Mouse (Mus musculus) MEL (cell line): Measurements from ENCODE around the gene Ern1. TPM values are rescaled to one million over a fixed set of nuclear protein-coding genes. Genes with fewer than 3 reads are reported as not detected.

Experiments used
- DNase-seq: peaks from one replicate; pipeline ENCODE4 v3.0.0; 2011; ENCODE audit warnings: low read depth, low spot score
- H3K27ac ChIP-seq: 2 replicates; pipeline ENCODE4 v1.5.1; 2012; ENCODE audit warnings: low read depth, mild to moderate bottlenecking, control low read depth, low read length, moderate library complexity; ENCODE audit not compliant: control insufficient read depth
- H3K27me3 ChIP-seq, 2 experiments: fragments of 150-350 bp in 1 of 2; sonication (generic) in 1 of 2; 2 replicates each; pipeline ENCODE4 v1.6.1; 2012; ENCODE audit warnings: low read length in 2 of 2, mild to moderate bottlenecking in 2 of 2, improper control_type of control experiment in 1 of 2, moderate library complexity in 1 of 2; ENCODE audit not compliant: insufficient read depth in 2 of 2, control insufficient read depth in 1 of 2
- H3K36me3 ChIP-seq, 2 experiments: 2 replicates each; pipeline ENCODE4 v1.6.1; 2012 to 2014; ENCODE audit warnings: low read length in 2 of 2, improper control_type of control experiment in 1 of 2, inconsistent platforms in 1 of 2, mild to moderate bottlenecking in 1 of 2; ENCODE audit not compliant: insufficient read depth in 2 of 2, control insufficient read depth in 1 of 2
- H3K4me1 ChIP-seq, 2 experiments: fragments of 150-350 bp in 1 of 2; sonication (generic) in 1 of 2; 2 replicates each; pipeline ENCODE4 v1.6.1; 2012; ENCODE audit warnings: low read length in 2 of 2, improper control_type of control experiment in 1 of 2, mild to moderate bottlenecking in 1 of 2; ENCODE audit not compliant: insufficient read depth in 2 of 2, control insufficient read depth in 1 of 2
- H3K4me3 ChIP-seq, 2 experiments: fragments of 150-350 bp in 1 of 2; sonication (generic) in 1 of 2; 2 replicates each; pipeline ENCODE4 v1.5.1; 2012; ENCODE audit warnings: low read depth in 2 of 2, low read length in 2 of 2, mild to moderate bottlenecking in 2 of 2, moderate library complexity in 2 of 2, control low read depth in 1 of 2, improper control_type of control experiment in 1 of 2; ENCODE audit not compliant: control insufficient read depth in 1 of 2, insufficient read depth in 1 of 2
- H3K79me2 ChIP-seq: 2 replicates; pipeline ENCODE4 v1.6.1; 2012; ENCODE audit warnings: mild to moderate bottlenecking, low read length, moderate library complexity; ENCODE audit not compliant: control insufficient read depth, poor library complexity, insufficient read depth
- H3K9ac ChIP-seq: 2 replicates; pipeline ENCODE4 v1.6.1; 2012; ENCODE audit warnings: low read depth, mild to moderate bottlenecking, control low read depth, low read length, moderate library complexity; ENCODE audit not compliant: control insufficient read depth, poor library complexity, severe bottlenecking
- H3K9me3 ChIP-seq: fragments of 150-350 bp; sonication (generic); replicated peaks from 2 replicates; pipeline ENCODE4 v1.6.1; 2012; ENCODE audit warnings: mild to moderate bottlenecking, low read length, improper control_type of control experiment, moderate library complexity; ENCODE audit not compliant: insufficient read depth
- BHLHE40 ChIP-seq: IDR thresholded peaks from 2 replicates; pipeline ENCODE4 v1.6.1; 2012; ENCODE audit warnings: low read depth, mild to moderate bottlenecking, inconsistent platforms, low read length, improper control_type of control experiment, borderline replicate concordance
- CHD1 ChIP-seq: IDR thresholded peaks from 2 replicates; pipeline ENCODE4 v1.6.1; 2012; ENCODE audit warnings: low read depth, mild to moderate bottlenecking, inconsistent platforms, low read length, improper control_type of control experiment
- E2F4 ChIP-seq: IDR thresholded peaks from 2 replicates; pipeline ENCODE4 v1.6.1; 2011; ENCODE audit warnings: low read depth, low read length, improper control_type of control experiment, borderline replicate concordance
- ELF1 ChIP-seq: IDR thresholded peaks from 2 replicates; pipeline ENCODE4 v1.6.1; 2014; ENCODE audit warnings: low read depth, mild to moderate bottlenecking, inconsistent platforms, low read length, improper control_type of control experiment, moderate library complexity
- EP300 ChIP-seq, 2 experiments: IDR thresholded peaks; 2 replicates each; pipeline ENCODE4 v1.6.1; 2011; ENCODE audit warnings: improper control_type of control experiment in 2 of 2, low read length in 2 of 2, low read depth in 1 of 2, mild to moderate bottlenecking in 1 of 2
- ETS1 ChIP-seq: IDR thresholded peaks from 2 replicates; pipeline ENCODE4 v1.6.1; 2012; ENCODE audit warnings: low read depth, mild to moderate bottlenecking, inconsistent platforms, low read length, improper control_type of control experiment, moderate library complexity
- GABPA ChIP-seq: IDR thresholded peaks from 2 replicates; pipeline ENCODE4 v1.6.1; 2012; ENCODE audit warnings: low read depth, mild to moderate bottlenecking, inconsistent platforms, low read length, improper control_type of control experiment, moderate library complexity
- GATA1 ChIP-seq: IDR thresholded peaks from 2 replicates; pipeline ENCODE4 v1.6.1; 2011; ENCODE audit warnings: low read depth, low read length, improper control_type of control experiment
- MAX ChIP-seq: IDR thresholded peaks from 2 replicates; pipeline ENCODE4 v1.6.1; 2011; ENCODE audit warnings: low read length, improper control_type of control experiment
- MAZ ChIP-seq: IDR thresholded peaks from 2 replicates; pipeline ENCODE4 v1.6.1; 2012; ENCODE audit warnings: low read depth, mild to moderate bottlenecking, inconsistent platforms, low read length, improper control_type of control experiment
- MEF2A ChIP-seq: IDR thresholded peaks from 2 replicates; pipeline ENCODE4 v1.6.1; 2014; ENCODE audit warnings: low read depth, mild to moderate bottlenecking, inconsistent platforms, low read length, improper control_type of control experiment; ENCODE audit not compliant: poor library complexity, insufficient replicate concordance, severe bottlenecking; ENCODE audit errors: extremely low read depth
- MXI1 ChIP-seq: IDR thresholded peaks from 2 replicates; pipeline ENCODE4 v1.6.1; 2011; ENCODE audit warnings: mild to moderate bottlenecking, low read depth, low read length, improper control_type of control experiment
- MYB ChIP-seq: IDR thresholded peaks from 2 replicates; pipeline ENCODE4 v1.6.1; 2011; ENCODE audit warnings: mild to moderate bottlenecking, low read depth, low read length, improper control_type of control experiment
- MYC ChIP-seq: IDR thresholded peaks from 2 replicates; pipeline ENCODE4 v1.6.1; 2011; ENCODE audit warnings: low read depth, mild to moderate bottlenecking, low read length, improper control_type of control experiment, moderate library complexity
- NRF1 ChIP-seq: IDR thresholded peaks from 2 replicates; pipeline ENCODE4 v1.6.1; 2014; ENCODE audit warnings: low read depth, mild to moderate bottlenecking, inconsistent platforms, low read length, improper control_type of control experiment, moderate library complexity; ENCODE audit not compliant: poor library complexity, insufficient read depth, severe bottlenecking
- POLR2A ChIP-seq, 2 experiments: IDR thresholded peaks; 2 replicates each; pipeline ENCODE4 v1.6.1; 2011 to 2012; ENCODE audit warnings: low read length in 2 of 2, mild to moderate bottlenecking in 2 of 2, control low read depth in 1 of 2, improper control_type of control experiment in 1 of 2, low read depth in 1 of 2, moderate library complexity in 1 of 2; ENCODE audit not compliant: control insufficient read depth in 1 of 2, insufficient read depth in 1 of 2, poor library complexity in 1 of 2
- POLR2AphosphoS2 ChIP-seq: IDR thresholded peaks from 2 replicates; pipeline ENCODE4 v1.6.1; 2011; ENCODE audit warnings: low read length, improper control_type of control experiment
- POLR2AphosphoS5 ChIP-seq: IDR thresholded peaks from 2 replicates; pipeline ENCODE4 v1.6.1; 2012; ENCODE audit warnings: low read depth, borderline replicate concordance, mild to moderate bottlenecking, inconsistent platforms, low read length, moderate library complexity, mixed read lengths
- RAD21 ChIP-seq: IDR thresholded peaks from 2 replicates; pipeline ENCODE4 v1.6.1; 2011; ENCODE audit warnings: mild to moderate bottlenecking, low read depth, low read length, improper control_type of control experiment
- RCOR1 ChIP-seq: IDR thresholded peaks from 2 replicates; pipeline ENCODE4 v1.6.1; 2012; ENCODE audit warnings: low read depth, mild to moderate bottlenecking, inconsistent platforms, low read length, improper control_type of control experiment
- SIN3A ChIP-seq: IDR thresholded peaks from 2 replicates; pipeline ENCODE4 v1.6.1; 2012; ENCODE audit warnings: low read length, improper control_type of control experiment, inconsistent platforms
- SMC3 ChIP-seq: IDR thresholded peaks from 2 replicates; pipeline ENCODE4 v1.6.1; 2011; ENCODE audit warnings: low read depth, low read length, improper control_type of control experiment
- TCF12 ChIP-seq: IDR thresholded peaks from 2 replicates; pipeline ENCODE4 v1.6.1; 2014; ENCODE audit warnings: low read depth, mild to moderate bottlenecking, inconsistent platforms, low read length, improper control_type of control experiment, moderate library complexity
- UBTF ChIP-seq: IDR thresholded peaks from 2 replicates; pipeline ENCODE4 v1.6.1; 2012; ENCODE audit warnings: low read depth, mild to moderate bottlenecking, inconsistent platforms, low read length, improper control_type of control experiment, moderate library complexity, borderline replicate concordance; ENCODE audit not compliant: insufficient read depth
- USF1 ChIP-seq: IDR thresholded peaks from 2 replicates; pipeline ENCODE4 v1.6.1; 2014; ENCODE audit warnings: low read depth, mild to moderate bottlenecking, inconsistent platforms, low read length, improper control_type of control experiment, moderate library complexity
- USF2 ChIP-seq, 2 experiments: IDR thresholded peaks; 2 replicates each; pipeline ENCODE4 v1.6.1; 2011 to 2012; ENCODE audit warnings: improper control_type of control experiment in 2 of 2, low read length in 2 of 2, borderline replicate concordance in 1 of 2, inconsistent platforms in 1 of 2, low read depth in 1 of 2, mild to moderate bottlenecking in 1 of 2; ENCODE audit not compliant: insufficient read depth in 1 of 2
- ZKSCAN1 ChIP-seq: IDR thresholded peaks from 2 replicates; pipeline ENCODE4 v1.6.1; 2012; ENCODE audit warnings: low read depth, mild to moderate bottlenecking, inconsistent platforms, low read length, improper control_type of control experiment, moderate library complexity
- polyA plus RNA-seq, 2 experiments: library from polyadenylated mRNA; stranded (reverse) in 1 of 2; unstranded in 1 of 2; fragments of >175 nt in 1 of 2; fragments of >200 nt in 1 of 2; gene quantifications; 2 replicates each; pipeline versions ENCODE4 v1.2.1 to v1.2.4; 2012; ENCODE audit warnings: low replicate concordance in 2 of 2, low read depth in 1 of 2; ENCODE audit not compliant: insufficient read length in 2 of 2, insufficient read depth in 1 of 2, missing spikeins in 1 of 2
- total RNA-seq: library from RNA; depleted of rRNA; stranded (reverse); fragments of 300-350 nt; gene quantifications from 2 replicates; pipeline ENCODE4 v1.2.3, GENCODE M21; 2012

Gene Ern1
- total and polyA plus RNA-seq, 3 experiments = 4.3 to 5.7 TPM; not detected in 1

DNA sequence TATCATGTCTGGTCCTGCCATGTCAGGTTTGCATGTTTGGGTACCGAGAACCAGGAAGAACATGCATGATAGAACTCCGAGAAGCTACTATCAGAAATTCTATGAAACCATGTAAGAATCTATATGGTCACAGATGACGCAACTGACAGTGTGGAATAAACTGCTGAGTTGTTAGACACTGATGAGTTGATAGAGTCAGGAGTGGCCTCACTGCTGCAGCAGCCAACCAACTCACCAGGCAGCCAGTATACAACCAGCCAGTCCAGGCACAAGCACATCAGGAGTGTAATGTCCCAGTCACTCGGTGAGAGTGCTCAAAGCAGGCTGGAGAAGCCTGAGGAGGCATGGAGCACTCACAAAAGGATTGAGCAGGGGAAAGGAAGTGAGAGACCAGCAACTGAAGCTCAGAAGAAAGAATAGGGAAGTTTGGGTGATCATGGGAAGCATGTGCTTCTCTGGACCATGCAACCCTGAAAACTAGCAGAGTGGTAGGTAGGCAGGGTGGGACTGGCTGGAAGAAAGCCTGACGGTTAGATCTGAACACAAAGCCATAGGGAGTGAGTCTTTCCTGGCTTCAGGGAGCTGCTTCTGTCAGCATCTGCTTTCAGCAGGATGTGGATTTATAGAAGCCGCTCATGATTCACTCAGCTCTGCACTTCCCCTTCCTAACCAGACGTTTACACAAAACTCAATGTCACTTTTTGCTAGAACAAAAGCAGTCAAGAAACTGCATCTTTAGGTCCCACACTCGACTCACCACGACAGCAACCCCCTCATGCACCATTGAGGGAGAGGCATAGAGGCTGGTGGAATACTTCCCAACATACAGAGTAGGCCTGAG is 68.2 kb downstream of the Ern1 start:
- TF ChIP-seq ETS1 (peak; percentile 76), SIN3A (peak; percentile 76), RCOR1 (no peak), MYC (peak; percentile 96), EP300 (IDR thresholded peaks at IDR 0.05; ENCODE audit: low read depth in 1 of 2, low read length in 2 of 2) (peak; percentile 30 to 48; a peak in 3 of 4 replicates), GABPA (no peak), POLR2A (IDR thresholded peaks at IDR 0.05; ENCODE audit: control insufficient read depth in 1 of 2, insufficient read depth in 1 of 2, low read depth in 1 of 2, low read length in 2 of 2, poor library complexity in 1 of 2) (peak; percentile 24 to 53; a peak in 1 of 4 replicates), GATA1 (0 out of 2 replicates have a peak, but pooled peaks have one; percentile 12), MAZ (no peak), MXI1 (peak; percentile 80), ELF1 (peak; percentile 31; the same call in 1 of the 2 replicates), MAX (peak; percentile 90), UBTF (no peak)
- H3K9me3 ChIP-seq = no peaks in the 10 kb centered on the region
- H3K9ac ChIP-seq = peak overlapping the region; percentile 36
- H3K27me3 ChIP-seq = no peaks in the 10 kb centered on the region
- DNase-seq = peak; percentile 79
- peaks cover 0 to 19% of the 10 kb centered on the region in 2 experiments; a peak in 2 of 4 replicates for H3K36me3 ChIP-seq
- peak overlapping the region; percentile 84 for H3K27ac ChIP-seq
- H3K4me3 ChIP-seq = no peak overlapping the region
- H3K4me1 ChIP-seq = peaks cover 11 to 17% of the 10 kb centered on the region in 2 experiments
- H3K79me2 ChIP-seq = no peaks in the 10 kb centered on the region

DNA sequence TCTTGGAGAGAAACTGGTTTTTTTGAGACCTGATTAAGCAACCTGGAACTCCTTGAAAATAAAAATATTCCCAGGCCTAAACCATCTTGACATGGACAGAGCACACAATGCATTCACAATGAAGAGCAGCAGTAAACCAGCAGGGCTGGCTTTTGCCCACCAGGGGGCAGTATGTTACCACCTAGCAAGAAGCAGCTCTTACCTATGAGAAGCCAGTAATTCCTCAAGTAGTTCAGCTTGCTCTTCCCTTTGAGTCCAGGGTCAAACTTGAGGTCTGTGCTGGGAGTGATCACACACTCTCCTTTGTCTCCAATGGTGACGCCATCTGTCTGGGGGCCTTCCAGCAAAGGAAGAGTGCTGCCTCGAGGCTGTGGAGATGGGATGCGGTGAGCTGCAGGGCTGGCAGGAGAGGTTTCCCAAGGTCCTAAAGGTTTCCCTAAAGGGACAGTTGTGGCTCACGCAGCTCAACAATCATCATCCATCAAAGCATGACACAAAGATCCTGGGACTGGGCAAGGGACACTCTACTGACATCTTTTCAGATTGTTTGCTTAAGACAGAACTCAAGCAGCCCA is 68.9 kb downstream of the Ern1 start:
- Histone ChIP-seq H3K36me3 (peaks cover 0 to 19% of the 10 kb centered on the region in 2 experiments; a peak in 2 of 4 replicates), H3K4me1 (peaks cover 11 to 17% of the 10 kb centered on the region in 2 experiments), H3K27ac (peak overlapping the region; percentile 84), H3K4me3 (no peak overlapping the region), H3K27me3 (no peaks in the 10 kb centered on the region), H3K79me2 (no peaks in the 10 kb centered on the region), H3K9ac (no peak overlapping the region), H3K9me3 (no peaks in the 10 kb centered on the region)
- peak; percentile 95 for DNase-seq
- TF ChIP-seq EP300 (IDR thresholded peaks at IDR 0.05; ENCODE audit: low read depth in 1 of 2, low read length in 2 of 2) = no peak
- TF ChIP-seq GATA1 = no peak
- TF ChIP-seq UBTF = no peak
- no peak for TF ChIP-seq POLR2AphosphoS5
- no peak for TF ChIP-seq ELF1
- peak; percentile 99 for TF ChIP-seq RAD21
- no peak for TF ChIP-seq USF1
- TF ChIP-seq USF2 (IDR thresholded peaks at IDR 0.05; ENCODE audit: borderline replicate concordance in 1 of 2, insufficient read depth in 1 of 2, low read depth in 1 of 2, low read length in 2 of 2) = no peak
- TF ChIP-seq ZKSCAN1 = no peak
- no peak for TF ChIP-seq CHD1
- TF ChIP-seq SMC3 = peak; percentile 100
- TF ChIP-seq POLR2AphosphoS2 = no peak
- no peak for TF ChIP-seq MAZ
- TF ChIP-seq NRF1 = no peak
- TF ChIP-seq MYB = no peak
- no peak for TF ChIP-seq MEF2A
- peak; percentile 59 for TF ChIP-seq BHLHE40
- no peak for TF ChIP-seq TCF12
- no peak for TF ChIP-seq E2F4
